Mouse (Mus musculus): Measurements from ENCODE around the gene Hid1.
A peak's percentile ranks its signal among the peaks of the same experiment; 100 is the strongest.

The Hid1 gene

DNA sequence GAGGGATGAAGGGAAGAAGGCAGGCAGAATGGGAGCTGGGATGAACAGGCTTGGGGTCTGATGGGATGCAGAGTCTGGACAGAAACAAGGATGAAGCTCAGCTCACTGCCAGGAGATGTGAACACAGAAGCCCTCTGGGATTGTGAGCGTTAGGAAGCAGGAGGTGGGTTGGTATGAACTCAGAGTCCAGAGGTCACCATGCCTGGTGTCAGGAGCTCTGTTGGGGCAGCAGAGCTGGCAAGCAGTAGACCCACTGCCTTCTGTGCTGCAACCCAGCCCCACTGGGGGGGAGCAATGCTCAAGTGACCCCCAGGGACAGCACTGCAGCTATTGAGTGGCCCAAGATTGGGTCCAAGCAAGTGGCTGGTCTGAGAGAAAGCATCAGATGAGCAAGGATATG lies 29.7 kb downstream of the Hid1 start:
- no peak for DNase-seq (ENCODE audit: extremely low spot score, low spot score)

DNA sequence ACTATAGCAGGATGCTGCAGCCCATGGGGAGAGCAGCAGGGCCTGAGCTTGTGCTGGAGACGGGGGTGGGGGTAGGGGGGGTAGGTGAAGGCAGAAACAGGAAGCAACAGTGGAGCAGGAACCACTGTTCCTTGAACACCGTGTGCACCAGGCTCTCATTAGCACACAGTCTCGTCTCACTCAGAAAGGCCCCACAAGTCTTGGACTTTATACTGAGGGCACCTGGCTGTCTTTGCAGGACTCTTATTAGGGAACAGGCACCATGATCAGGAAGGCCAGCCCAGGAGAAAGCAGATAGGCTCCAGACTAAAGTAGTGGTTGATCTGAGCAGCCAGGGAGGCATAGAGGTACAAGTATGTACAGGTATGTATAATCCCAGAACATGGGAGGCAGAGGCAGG lies 30.2 kb downstream of the Hid1 start:
- DNase-seq (ENCODE audit: extremely low spot score, low spot score), result no peak

DNA sequence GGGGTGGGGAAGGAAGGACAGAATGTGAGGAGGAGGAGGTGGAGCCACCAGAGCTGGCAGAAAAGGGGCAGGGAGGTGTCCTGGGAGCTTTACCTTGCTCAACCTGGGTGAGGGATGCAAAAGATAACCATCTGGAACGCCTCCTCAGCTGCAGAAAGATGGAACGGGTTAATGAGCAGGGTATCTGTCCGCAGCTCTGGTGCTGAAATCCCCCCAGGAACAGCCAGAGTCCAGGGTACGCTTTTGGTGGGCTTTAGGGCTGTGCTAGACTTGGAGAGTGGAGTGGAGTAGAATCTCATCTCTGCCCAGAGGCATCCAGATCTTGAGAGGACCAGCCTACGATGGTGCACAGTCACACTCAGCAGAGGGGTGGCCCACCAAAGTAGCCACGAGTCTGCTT lies 31.4 kb downstream of the Hid1 start:
- DNase-seq (ENCODE audit: extremely low spot score, low spot score), result no peak

GRCm38 (mm10) chr11:115335223-115335622 lies 32.3 kb downstream of the Hid1 start:
- no peak for DNase-seq (ENCODE audit: extremely low spot score, low spot score)

GRCm38 (mm10) chr11:115334531-115334930 lies 33.0 kb downstream of the Hid1 start, which contains the start of gene Otop3:
Otop3 (plus strand) TSS chr11:115334731.
- DNase-seq (ENCODE audit: extremely low spot score, low spot score), result no peak

DNA sequence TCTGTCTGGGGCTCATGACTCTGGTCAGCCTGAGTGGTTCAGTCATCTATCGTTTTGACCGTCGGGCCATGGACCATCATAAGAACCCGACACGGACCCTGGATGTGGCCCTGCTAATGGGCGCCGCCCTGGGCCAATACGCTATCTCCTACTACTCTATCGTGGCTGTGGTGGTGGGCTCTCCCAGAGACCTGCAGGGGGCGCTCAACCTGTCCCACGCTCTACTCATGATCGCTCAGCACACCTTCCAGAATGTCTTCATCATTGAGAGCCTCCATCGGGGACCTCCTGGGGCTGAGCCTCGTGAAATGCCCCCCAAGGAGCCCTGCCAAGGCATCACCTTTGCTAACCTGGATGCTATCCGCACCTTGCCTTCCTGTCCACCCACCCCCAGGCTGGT lies 38.2 kb downstream of the Hid1 start:
- no peak for DNase-seq (ENCODE audit: extremely low spot score, low spot score)

DNA sequence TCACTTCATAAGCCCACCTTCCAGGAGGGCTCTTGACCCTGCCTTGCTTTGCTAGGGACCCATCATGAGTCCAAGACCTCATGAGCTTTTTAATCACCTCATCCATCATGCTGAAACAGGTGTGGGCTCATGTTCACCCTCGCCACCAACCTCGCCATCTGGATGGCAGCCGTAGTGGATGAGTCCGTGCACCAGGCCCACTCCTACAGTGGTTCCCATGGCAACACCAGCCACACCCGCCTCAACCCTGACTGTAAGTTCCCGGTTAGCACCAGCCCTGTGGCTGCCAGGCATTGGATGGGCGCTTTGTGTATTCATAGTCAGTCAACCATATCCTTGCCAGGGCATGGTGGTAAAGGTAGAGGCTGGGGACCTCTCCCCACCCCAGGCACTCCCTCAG lies 40.8 kb downstream of the Hid1 start:
- no peak for DNase-seq (ENCODE audit: extremely low spot score, low spot score)

GRCm38 (mm10) chr11:115323354-115323753 lies 44.2 kb downstream of the Hid1 start:
- DNase-seq (ENCODE audit: extremely low spot score, low spot score), result no peak

DNA sequence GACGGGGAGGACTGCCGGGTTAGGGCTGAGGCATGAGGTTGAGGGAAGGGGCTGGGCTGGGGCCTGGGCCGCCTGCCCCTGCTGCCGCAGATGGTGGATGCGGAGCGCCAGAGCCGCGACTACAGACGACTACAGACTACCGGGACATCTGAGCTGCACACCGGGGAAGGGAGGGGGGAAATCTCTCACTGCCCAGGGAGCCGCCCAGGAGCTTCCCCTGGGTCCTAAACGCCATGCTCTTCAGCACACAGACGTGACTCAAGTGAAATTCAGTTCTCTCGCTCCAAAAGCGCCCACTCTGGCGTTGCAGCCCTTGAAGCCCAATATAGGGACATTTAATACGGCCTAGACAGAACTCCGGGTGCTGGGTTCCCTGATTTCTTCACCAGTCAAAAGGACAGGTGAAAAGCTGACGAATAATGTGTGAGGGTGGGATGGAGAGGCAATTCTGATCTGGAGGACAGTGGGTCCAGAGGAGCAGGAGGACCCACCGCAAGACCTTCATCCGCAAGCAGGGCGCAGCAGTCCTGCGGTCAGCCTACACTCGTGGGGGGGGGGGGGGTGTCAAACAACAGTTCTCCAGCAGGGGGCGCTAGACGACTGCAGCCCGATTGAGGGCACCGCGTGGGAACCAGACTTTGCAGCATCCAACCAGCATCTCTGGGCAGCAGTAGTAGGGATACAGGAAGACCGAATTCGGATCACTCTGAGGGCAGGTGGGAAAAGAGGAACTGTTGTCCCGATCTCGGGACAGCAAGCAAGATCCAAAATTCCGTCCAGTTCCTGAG lies 45.5 kb downstream of the Hid1 start, which contains the start of gene Ush1g:
Gene Ush1g (minus strand): TSS at position 136 of the 788 bp plus-strand sequence.
- peak; percentile 92 for DNase-seq (ENCODE audit: extremely low spot score, low spot score)

GRCm38 (mm10) chr11:115319704-115320383 lies 47.7 kb downstream of the Hid1 start:
- no peak for DNase-seq (ENCODE audit: extremely low spot score, low spot score)

- DNase-seq (ENCODE audit: extremely low spot score, low spot score), result peak; percentile 40
These were observed 49.1 kb downstream of the Hid1 start for GRCm38 (mm10) chr11:115318245-115319027.

DNA sequence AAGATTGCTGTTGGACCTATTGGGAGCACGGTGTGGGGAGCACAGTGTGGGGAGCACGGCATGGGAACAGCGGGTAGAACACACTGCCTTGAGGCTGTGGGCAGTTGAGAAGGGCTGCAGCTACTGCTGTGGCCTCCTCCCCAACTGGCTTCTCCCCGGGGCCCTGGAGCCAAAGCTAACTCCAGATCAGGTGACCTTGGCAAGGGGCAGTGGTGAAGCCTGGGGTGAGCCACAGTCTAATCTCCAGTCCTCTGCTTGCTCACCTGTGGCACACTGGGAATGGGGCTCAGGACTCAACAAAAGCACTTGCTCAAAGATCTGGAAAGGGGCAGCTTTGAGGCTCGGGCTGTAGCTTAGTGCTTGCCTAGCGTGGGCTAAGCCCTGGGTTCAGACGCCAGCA lies 50.4 kb downstream of the Hid1 start:
- DNase-seq (ENCODE audit: extremely low spot score, low spot score), result no peak

DNA sequence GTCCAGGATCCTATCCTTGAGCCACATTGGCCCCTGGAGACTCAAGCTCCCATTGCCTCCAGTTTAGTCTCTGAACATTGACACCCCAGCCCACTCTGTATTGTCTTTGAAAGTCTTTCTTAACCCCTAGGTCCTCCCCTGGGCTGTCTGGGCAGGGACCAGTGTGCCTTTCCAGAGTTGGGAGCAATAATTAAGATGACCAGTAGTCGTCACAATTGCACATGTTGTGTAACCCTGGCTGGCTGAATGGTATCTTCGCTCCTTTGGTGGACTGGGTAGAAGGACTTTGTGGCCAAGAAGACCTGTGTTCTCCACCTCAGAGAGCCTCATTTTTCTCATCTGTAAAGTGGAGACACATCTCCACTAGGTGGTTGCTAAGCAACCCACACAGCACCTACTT lies 53.3 kb downstream of the Hid1 start:
- no peak for DNase-seq (ENCODE audit: extremely low spot score, low spot score)

- DNase-seq (ENCODE audit: extremely low spot score, low spot score), result no peak
These were observed 58.8 kb downstream of the Hid1 start for GRCm38 (mm10) chr11:115308781-115309180.

GRCm38 (mm10) chr11:115306863-115307262 lies 60.7 kb downstream of the Hid1 start, which contains the start of gene Otop2:
Otop2 (plus strand) TSS chr11:115307163.
- DNase-seq (ENCODE audit: extremely low spot score, low spot score), result no peak

- DNase-seq (ENCODE audit: extremely low spot score, low spot score), result no peak
These were observed 64.4 kb downstream of the Hid1 start for GRCm38 (mm10) chr11:115303167-115303566.

DNA sequence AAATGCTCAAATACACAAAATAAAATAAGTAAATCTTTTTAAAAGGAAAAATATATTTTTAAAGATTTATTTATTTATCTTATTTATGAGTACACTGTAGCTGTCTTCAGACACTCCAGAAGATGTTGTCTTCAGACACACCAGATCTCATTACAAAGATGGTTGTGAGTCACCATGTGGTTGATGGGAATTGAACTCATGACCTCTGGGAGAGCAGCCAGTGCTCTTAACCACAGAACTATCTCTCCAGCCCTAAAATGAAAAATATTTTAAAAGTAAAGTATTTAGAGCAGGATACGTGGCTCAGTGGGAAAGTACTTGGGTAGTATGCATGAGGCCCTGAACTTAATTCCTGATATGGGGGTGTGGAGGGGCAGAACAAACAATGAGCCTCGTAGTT lies 66.2 kb downstream of the Hid1 start:
- no peak for DNase-seq (ENCODE audit: extremely low spot score, low spot score)

DNA sequence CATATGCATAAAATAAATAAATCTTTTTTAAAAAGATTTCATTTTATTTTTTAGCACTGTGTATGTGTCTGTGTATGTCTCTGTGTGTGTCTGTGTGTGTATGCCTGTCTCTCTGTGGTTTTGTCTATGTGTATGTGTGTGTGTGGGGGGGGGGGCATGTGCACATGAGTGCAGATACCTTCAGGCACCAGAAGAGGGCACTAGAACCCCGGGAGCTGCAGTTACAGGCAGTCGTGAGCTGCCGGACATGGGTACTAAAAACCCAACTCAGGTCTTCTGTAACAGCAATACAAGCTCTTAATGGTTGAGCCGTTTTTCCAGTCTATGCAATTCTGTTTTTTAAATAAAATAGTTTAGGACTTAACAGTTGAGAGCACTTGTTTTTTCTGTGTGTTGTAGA lies 66.8 kb downstream of the Hid1 start:
- DNase-seq (ENCODE audit: extremely low spot score, low spot score), result no peak

DNA sequence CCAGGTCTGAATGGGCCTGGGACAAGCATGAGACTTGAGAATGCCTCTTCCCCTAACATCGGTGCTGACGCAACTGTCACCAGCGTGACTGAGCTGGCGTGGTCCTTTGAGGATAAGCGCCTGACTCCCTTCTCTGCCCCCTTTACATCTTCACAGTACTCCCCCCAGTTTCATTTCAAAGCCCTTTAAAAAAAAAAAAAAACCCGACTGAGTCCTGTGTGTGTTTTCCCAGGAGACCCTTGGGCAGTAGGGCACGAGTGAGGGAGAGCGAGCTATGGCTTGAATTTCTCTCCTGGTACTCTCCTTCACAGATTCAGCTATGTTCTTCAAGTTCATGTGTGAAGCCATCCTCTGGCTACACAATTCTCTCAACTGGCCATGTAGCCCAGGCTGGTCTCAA lies 69.4 kb downstream of the Hid1 start:
- no peak for DNase-seq (ENCODE audit: extremely low spot score, low spot score)

Measured in neural tube, embryonic 10.5 days (tissue).